Mouse (Mus musculus): ENCODE data around the gene Rack1. TPM values are rescaled to one million over a fixed set of nuclear protein-coding genes. Genes with fewer than 3 reads are reported as not detected.
"Not testable (repeated sequence)": the region's sequence is repeated elsewhere in the genome, so short reads cannot be mapped to it uniquely, and the experiment has no call there.

Gene Rack1
- polyA plus RNA-seq (2015; fragmentation: Nextera tagmentation; extraction: Ambion mirVana) = 382 and 390 TPM in 2 replicates

- Histone ChIP-seq H3K4me3 (ENCODE audit: low read length) (peak within 1 kb of the TSS; percentile 84), H3K36me3 (ENCODE audit: control insufficient read depth, insufficient read depth) (peaks cover 32% of the 10 kb centered on the region), H3K27ac (ENCODE audit: low read length) (peak within 1 kb of the TSS; percentile 99), H3K9me3 (replicated peaks; ENCODE audit: control insufficient read depth, low read length) (no peaks in the 10 kb centered on the region), H3K4me1 (ENCODE audit: control insufficient read depth, insufficient read depth, low read length) (peaks cover 17% of the 10 kb centered on the region), H3K4me2 (ENCODE audit: low read depth, low read length) (peak within 1 kb of the TSS; percentile 69), H3K27me3 (ENCODE audit: control insufficient read depth, insufficient read depth, low read length) (no peaks in the 10 kb centered on the region), H3K9ac (ENCODE audit: low read length) (peak within 1 kb of the TSS; percentile 90)
- under 1% methylated on average over 47 of the region's 47 CpGs for WGBS
- peak; percentile 89 for ATAC-seq (replicated peaks; ENCODE audit: extremely low read depth, insufficient read depth, low FRiP score)
Observed at GRCm38 (mm10) chr11:48799921-48800701, at the start of gene Rack1. Gene Rack1 (plus strand): TSS chr11:48800332.

GRCm38 (mm10) chr11:48750428-48750827, 49.7 kb upstream of the Rack1 start:
- Histone ChIP-seq H3K4me3 (ENCODE audit: low read length) (no peak overlapping the region), H3K4me1 (ENCODE audit: control insufficient read depth, insufficient read depth, low read length) (no peaks in the 10 kb centered on the region), H3K9me3 (replicated peaks; ENCODE audit: control insufficient read depth, low read length) (peaks cover 2% of the 10 kb centered on the region; the same call in 1 of the 2 replicates), H3K36me3 (ENCODE audit: control insufficient read depth, insufficient read depth) (no peaks in the 10 kb centered on the region), H3K27me3 (ENCODE audit: control insufficient read depth, insufficient read depth, low read length) (no peaks in the 10 kb centered on the region), H3K4me2 (ENCODE audit: low read depth, low read length) (no peak overlapping the region), H3K27ac (ENCODE audit: low read length) (no peak overlapping the region), H3K9ac (ENCODE audit: low read length) (no peak overlapping the region)
- no peak for ATAC-seq (replicated peaks; ENCODE audit: extremely low read depth, insufficient read depth, low FRiP score)
- 88% methylated on average over 6 of the region's 6 CpGs for WGBS

DNA sequence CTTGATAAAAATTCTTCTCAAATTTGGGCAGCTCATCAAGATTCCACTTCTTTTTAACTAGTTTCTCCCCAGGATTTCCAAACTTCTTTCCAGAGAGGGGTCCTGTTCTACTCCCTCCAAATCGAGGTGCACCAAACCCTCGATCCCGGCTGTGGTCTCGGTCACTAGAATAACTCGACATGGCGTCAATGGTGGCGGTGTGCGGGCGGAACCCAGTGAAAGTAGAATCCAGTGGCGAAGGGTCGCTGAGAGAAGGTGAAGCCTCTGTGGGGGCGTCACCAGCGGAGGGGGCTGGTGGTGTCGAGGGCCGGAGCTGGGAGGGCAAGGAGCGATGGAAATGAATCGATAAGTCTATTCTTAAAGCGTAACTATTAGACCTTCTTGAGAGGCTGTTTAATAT, 46.6 kb upstream of the Rack1 start:
- WGBS = 88% methylated on average over 18 of the region's 18 CpGs

GRCm38 (mm10) chr11:48759021-48759420, 41.1 kb upstream of the Rack1 start:
- Histone ChIP-seq H3K9ac (ENCODE audit: low read length) (no peak overlapping the region), H3K27me3 (ENCODE audit: control insufficient read depth, insufficient read depth, low read length) (no peaks in the 10 kb centered on the region), H3K27ac (ENCODE audit: low read length) (no peak overlapping the region), H3K4me2 (ENCODE audit: low read depth, low read length) (no peak overlapping the region), H3K4me3 (ENCODE audit: low read length) (no peak overlapping the region), H3K36me3 (ENCODE audit: control insufficient read depth, insufficient read depth) (no peaks in the 10 kb centered on the region), H3K9me3 (replicated peaks; ENCODE audit: control insufficient read depth, low read length) (no peaks in the 10 kb centered on the region), H3K4me1 (ENCODE audit: control insufficient read depth, insufficient read depth, low read length) (no peaks in the 10 kb centered on the region)
- WGBS = 82% methylated on average over 8 of the region's 8 CpGs
- ATAC-seq (replicated peaks; ENCODE audit: extremely low read depth, insufficient read depth, low FRiP score) = no peak

More for the DNA sequence above, 46.6 kb upstream of the Rack1 start:
- not testable (repeated sequence) for H3K27ac ChIP-seq (ENCODE audit: low read length); H3K4me2 ChIP-seq (ENCODE audit: low read depth, low read length); H3K9me3 ChIP-seq (replicated peaks; ENCODE audit: control insufficient read depth, low read length); H3K4me3 ChIP-seq (ENCODE audit: low read length); ATAC-seq (replicated peaks; ENCODE audit: extremely low read depth, insufficient read depth, low FRiP score); H3K36me3 ChIP-seq (ENCODE audit: control insufficient read depth, insufficient read depth); H3K27me3 ChIP-seq (ENCODE audit: control insufficient read depth, insufficient read depth, low read length); H3K9ac ChIP-seq (ENCODE audit: low read length); H3K4me1 ChIP-seq (ENCODE audit: control insufficient read depth, insufficient read depth, low read length)

DNA sequence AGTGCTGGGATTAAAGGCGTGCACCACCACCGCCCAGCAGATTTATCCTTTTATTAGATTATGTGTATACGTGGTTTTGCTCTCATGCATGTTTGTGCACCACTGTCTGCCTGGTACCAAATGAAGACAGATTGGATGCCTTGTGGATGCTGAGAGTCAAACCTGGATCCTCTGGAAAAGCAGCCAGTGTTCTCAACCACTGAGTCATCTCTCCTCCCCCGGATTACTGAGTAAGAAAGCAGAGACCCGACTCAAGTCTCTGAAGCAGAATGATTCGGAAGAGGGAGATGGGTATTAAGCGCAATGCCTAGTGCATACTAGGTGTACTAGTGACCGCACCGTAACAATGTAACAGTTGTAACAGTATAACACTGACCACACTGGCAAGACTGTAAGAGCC, 36.0 kb upstream of the Rack1 start:
- no peak for ATAC-seq (replicated peaks; ENCODE audit: extremely low read depth, insufficient read depth, low FRiP score)
- Histone ChIP-seq H3K9me3 (replicated peaks; ENCODE audit: control insufficient read depth, low read length) (no peaks in the 10 kb centered on the region), H3K4me1 (ENCODE audit: control insufficient read depth, insufficient read depth, low read length) (no peaks in the 10 kb centered on the region), H3K27me3 (ENCODE audit: control insufficient read depth, insufficient read depth, low read length) (no peaks in the 10 kb centered on the region), H3K9ac (ENCODE audit: low read length) (no peak overlapping the region), H3K4me3 (ENCODE audit: low read length) (no peak overlapping the region), H3K4me2 (ENCODE audit: low read depth, low read length) (no peak overlapping the region), H3K36me3 (ENCODE audit: control insufficient read depth, insufficient read depth) (no peaks in the 10 kb centered on the region), H3K27ac (ENCODE audit: low read length) (no peak overlapping the region)
- 90% methylated on average over 9 of the region's 9 CpGs for WGBS

- Histone ChIP-seq H3K27ac (ENCODE audit: low read length) (no peak overlapping the region), H3K4me1 (ENCODE audit: control insufficient read depth, insufficient read depth, low read length) (no peaks in the 10 kb centered on the region), H3K4me3 (ENCODE audit: low read length) (no peak overlapping the region), H3K9ac (ENCODE audit: low read length) (no peak overlapping the region), H3K36me3 (ENCODE audit: control insufficient read depth, insufficient read depth) (no peaks in the 10 kb centered on the region), H3K4me2 (ENCODE audit: low read depth, low read length) (no peak overlapping the region), H3K9me3 (replicated peaks; ENCODE audit: control insufficient read depth, low read length) (no peaks in the 10 kb centered on the region), H3K27me3 (ENCODE audit: control insufficient read depth, insufficient read depth, low read length) (no peaks in the 10 kb centered on the region)
- WGBS = 78% methylated on average over 14 of the region's 14 CpGs
- ATAC-seq (replicated peaks; ENCODE audit: extremely low read depth, insufficient read depth, low FRiP score) = no peak
Observed at GRCm38 (mm10) chr11:48767195-48767876, 32.8 kb upstream of the Rack1 start.

DNA sequence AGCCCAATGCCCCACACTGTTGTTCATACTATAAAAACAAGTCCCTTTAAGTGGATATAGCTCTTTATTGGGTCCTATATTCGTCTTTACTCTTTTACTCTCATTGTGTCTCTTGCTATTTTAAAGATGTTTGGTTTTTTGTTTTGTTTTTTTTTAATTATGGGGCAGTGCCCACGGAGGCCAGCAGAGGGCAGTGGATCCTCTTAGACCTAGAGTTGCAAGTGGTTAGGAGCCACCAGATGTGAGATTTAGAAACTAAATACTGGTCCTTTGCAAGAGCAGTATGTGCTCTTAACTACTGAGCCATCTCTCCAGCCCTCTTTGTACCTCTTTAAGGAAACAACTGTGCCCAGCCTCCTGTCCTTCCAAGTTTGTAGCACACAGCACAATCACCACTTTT, 28.4 kb upstream of the Rack1 start:
- Histone ChIP-seq H3K9ac (ENCODE audit: low read length) (no peak overlapping the region), H3K4me3 (ENCODE audit: low read length) (no peak overlapping the region), H3K9me3 (replicated peaks; ENCODE audit: control insufficient read depth, low read length) (no peaks in the 10 kb centered on the region), H3K4me1 (ENCODE audit: control insufficient read depth, insufficient read depth, low read length) (no peaks in the 10 kb centered on the region), H3K27ac (ENCODE audit: low read length) (no peak overlapping the region), H3K4me2 (ENCODE audit: low read depth, low read length) (no peak overlapping the region), H3K36me3 (ENCODE audit: control insufficient read depth, insufficient read depth) (no peaks in the 10 kb centered on the region), H3K27me3 (ENCODE audit: control insufficient read depth, insufficient read depth, low read length) (no peaks in the 10 kb centered on the region)
- WGBS = 3% methylated on average over 2 of the region's 2 CpGs
- no peak for ATAC-seq (replicated peaks; ENCODE audit: extremely low read depth, insufficient read depth, low FRiP score)

DNA sequence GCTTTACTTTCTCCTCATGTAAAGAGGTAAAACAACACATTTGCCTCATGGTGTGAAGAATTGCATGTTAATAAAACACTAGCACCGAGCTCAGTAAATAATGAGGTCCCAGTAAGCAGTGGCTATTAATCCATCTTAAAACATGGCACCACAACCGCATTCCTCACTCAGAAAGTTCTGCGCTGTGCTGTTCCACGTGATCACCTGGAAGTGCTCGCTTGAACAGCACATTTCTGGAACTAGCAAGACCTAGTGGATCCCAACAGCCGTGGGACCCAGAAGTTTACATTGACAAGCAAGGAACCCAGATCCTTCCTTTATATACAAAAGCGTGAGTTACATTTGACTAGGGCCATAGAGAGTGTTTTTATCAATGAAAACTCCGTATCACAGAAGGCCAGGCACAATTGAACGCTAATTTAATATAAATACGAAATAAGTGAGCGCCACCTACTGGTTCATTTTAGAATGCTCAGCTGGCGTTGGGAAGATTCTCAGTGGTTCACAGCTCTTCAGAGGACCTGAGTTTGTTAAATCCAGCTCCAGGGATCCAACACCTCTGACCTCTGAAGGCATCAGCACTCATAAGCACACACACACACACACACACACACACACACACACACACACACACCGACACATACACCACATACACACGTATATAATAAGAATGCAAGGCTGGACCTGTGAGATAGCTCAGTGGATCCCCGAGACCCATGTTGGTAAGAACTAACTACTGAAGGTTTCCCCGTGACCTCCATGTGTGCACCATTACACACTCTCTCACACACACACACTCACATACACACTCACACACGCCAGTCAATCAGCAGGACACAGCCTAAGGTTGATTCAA, 25.5 kb upstream of the Rack1 start:
- no peak overlapping the region for H3K9ac ChIP-seq (ENCODE audit: low read length)
- peak overlapping the region; percentile 51 for H3K4me2 ChIP-seq (ENCODE audit: low read depth, low read length)
- H3K27me3 ChIP-seq (ENCODE audit: control insufficient read depth, insufficient read depth, low read length) = no peaks in the 10 kb centered on the region
- H3K4me1 ChIP-seq (ENCODE audit: control insufficient read depth, insufficient read depth, low read length) = no peaks in the 10 kb centered on the region
- H3K36me3 ChIP-seq (ENCODE audit: control insufficient read depth, insufficient read depth) = no peaks in the 10 kb centered on the region
- 38% methylated on average over 17 of the region's 17 CpGs for WGBS
- H3K9me3 ChIP-seq (replicated peaks; ENCODE audit: control insufficient read depth, low read length) = no peaks in the 10 kb centered on the region
- ATAC-seq (replicated peaks; ENCODE audit: extremely low read depth, insufficient read depth, low FRiP score) = no peak
- H3K4me3 ChIP-seq (ENCODE audit: low read length) = no peak overlapping the region
- H3K27ac ChIP-seq (ENCODE audit: low read length) = no peak overlapping the region
